9 mouse cellular contexts compared by ENCODE assay signal in genomic region chr7:131554341-131555180, GRCm38 (mm10). TPM values are rescaled to one million over a fixed set of nuclear protein-coding genes. Genes with fewer than 3 reads are reported as not detected.
DNase-seq lines count a peak whose midpoint lies in the region; ATAC-seq and TF ChIP-seq lines count a peak whose summit lies in the region.
"Had no signal": no experiment of that assay in that cellular context is flagged by ENCODE, and none has a peak within 500 bp of the region (broad histone marks: within the 10 kb centered on the region; RNA-seq: fewer than 3 reads in every experiment).

No protein-coding gene starts in this region.

- under 1% methylated on average over 45 of the region's 45 CpGs for WGBS in forebrain, embryonic 11.5 days
- under 1% methylated on average over 45 of the region's 45 CpGs for WGBS in limb, embryonic 12.5 days
- WGBS in small intestine, adult 2 months = 3% methylated on average over 45 of the region's 45 CpGs

- H3K36me3 ChIP-seq in forebrain, embryonic 11.5 days (ENCODE audit: control insufficient read depth, insufficient read depth, low read length) = no peaks in the 10 kb centered on the region
- H3K36me3 ChIP-seq in limb, embryonic 12.5 days = no peaks in the 10 kb centered on the region
- no peaks in the 10 kb centered on the region for H3K36me3 ChIP-seq in small intestine, adult 2 months (ENCODE audit: control insufficient read depth, insufficient read depth, low read length)

- H3K4me2 ChIP-seq in forebrain, embryonic 11.5 days (ENCODE audit: low read depth, low read length, severe bottlenecking) = peak overlapping the region; percentile 56
- peak overlapping the region; percentile 65 for H3K4me2 ChIP-seq in limb, embryonic 12.5 days

- no peak for ATAC-seq in CD4-positive, CD25-positive, alpha-beta regulatory T cell, adult 4 months
- peak; percentile 44 for ATAC-seq in forebrain, embryonic 11.5 days (replicated peaks; ENCODE audit: low FRiP score)
- ATAC-seq in limb, embryonic 12.5 days (ENCODE audit: insufficient number of reproducible peaks, insufficient read depth, low FRiP score, low TSS enrichment, low read depth) = 0 out of 2 replicates have a peak, but pooled peaks have one; percentile 26

- peak; percentile 23 for DNase-seq in CD4-positive, CD25-positive, alpha-beta regulatory T cell, adult 2 months (ENCODE audit: low read depth, low spot score)
- peak; percentile 80 for DNase-seq in 3134 (ENCODE audit: extremely low read depth, insufficient read length, low spot score)
- DNase-seq in forebrain, embryonic 11.5 days (ENCODE audit: low spot score) = peak; percentile 66
- no peak for DNase-seq in ovary, postnatal 10 days (ENCODE audit: low spot score)
- DNase-seq in layer of hippocampus, postnatal 36 days = no peak

- H3K27me3 ChIP-seq in forebrain, embryonic 11.5 days (ENCODE audit: control insufficient read depth, insufficient read depth, low read length) = peaks cover 94% of the 10 kb centered on the region
- peaks cover 92% of the 10 kb centered on the region for H3K27me3 ChIP-seq in limb, embryonic 12.5 days
- H3K27me3 ChIP-seq in small intestine, adult 2 months (ENCODE audit: control insufficient read depth, insufficient read depth, low read length) = peaks cover 85% of the 10 kb centered on the region

- H3K4me1 ChIP-seq in forebrain, embryonic 11.5 days (replicated peaks; ENCODE audit: control insufficient read depth, insufficient read depth, low read length) = peaks cover 17% of the 10 kb centered on the region
- H3K4me1 ChIP-seq in limb, embryonic 12.5 days (replicated peaks) = peaks cover 29% of the 10 kb centered on the region
- H3K4me1 ChIP-seq in small intestine, adult 2 months (ENCODE audit: control insufficient read depth, insufficient read depth, insufficient read length, low read length) = peaks cover 17% of the 10 kb centered on the region

- no peak for TF ChIP-seq POLR2A in small intestine, adult 2 months (IDR thresholded peaks at IDR 0.05; ENCODE audit: low read depth, low read length)

- no peak overlapping the region for H3K27ac ChIP-seq in forebrain, embryonic 11.5 days (ENCODE audit: low read depth, low read length)
- no peak overlapping the region for H3K27ac ChIP-seq in limb, embryonic 12.5 days
- no peak overlapping the region for H3K27ac ChIP-seq in small intestine, adult 2 months (ENCODE audit: insufficient read depth, low read depth, low read length)

- H3K4me3 ChIP-seq in forebrain, embryonic 11.5 days (ENCODE audit: low read depth, low read length) = peak overlapping the region; percentile 33
- peak overlapping the region; percentile 42 for H3K4me3 ChIP-seq in limb, embryonic 12.5 days (replicated peaks)
- peak overlapping the region; percentile 47 for H3K4me3 ChIP-seq in small intestine, adult 2 months (ENCODE audit: low read depth, low read length)

- no peaks in the 10 kb centered on the region for H3K9me3 ChIP-seq in forebrain, embryonic 11.5 days (ENCODE audit: control insufficient read depth, low read length)
- H3K9me3 ChIP-seq in limb, embryonic 12.5 days = no peaks in the 10 kb centered on the region

- TF ChIP-seq CTCF in small intestine, adult 2 months (IDR thresholded peaks at IDR 0.05; ENCODE audit: extremely low read depth, insufficient read length, insufficient replicate concordance, low read depth, low read length) = no peak

- no peak overlapping the region for H3K9ac ChIP-seq in forebrain, embryonic 11.5 days (ENCODE audit: low read length)
- H3K9ac ChIP-seq in limb, embryonic 12.5 days (replicated peaks) = no peak overlapping the region; the same call in 1 of the 2 replicates

RNA-seq across cellular contexts. Expression of gene Bub3, which starts 5.5 kb away (rescaled TPM):
- 100 to 1,000 TPM; 144 to 175 TPM for polyA plus RNA-seq in CD4-positive, CD25-positive, alpha-beta regulatory T cell, adult 4 months (2017; shearing (Covaris generic))
- 256 and 281 TPM in 2 replicates for polyA plus RNA-seq in forebrain, embryonic 11.5 days (2014; fragmentation: Nextera tagmentation; extraction: Ambion mirVana)
- 250 and 258 TPM in 2 replicates for polyA plus RNA-seq in limb, embryonic 12.5 days (2016; fragmentation: Nextera tagmentation; extraction: Ambion mirVana)
- polyA plus RNA-seq in small intestine, adult 2 months (2012; rRNA removed) = 16.5 and 30.5 TPM in 2 replicates
- 10 to 100 TPM; 57.4 to 61.9 TPM for total RNA-seq in layer of hippocampus, postnatal 36 days (2021)

RNA-seq across cellular contexts. Expression of gene Hmx2, which starts 6.0 kb away (rescaled TPM):
- polyA plus RNA-seq in CD4-positive, CD25-positive, alpha-beta regulatory T cell, adult 4 months (2017; shearing (Covaris generic)) = not detected
- 0.61 and 0.68 TPM in 2 replicates for polyA plus RNA-seq in forebrain, embryonic 11.5 days (2014; fragmentation: Nextera tagmentation; extraction: Ambion mirVana)
- polyA plus RNA-seq in limb, embryonic 12.5 days (2016; fragmentation: Nextera tagmentation; extraction: Ambion mirVana) = not detected in 2 replicates
- 0.52 and 1.2 TPM in 2 replicates for polyA plus RNA-seq in small intestine, adult 2 months (2012; rRNA removed)
- total RNA-seq in layer of hippocampus, postnatal 36 days (2021) = not detected
- total RNA-seq: heart, postnatal 36 days had no signal

RNA-seq across cellular contexts. Expression of gene Hmx3, which starts 11.9 kb away (rescaled TPM):
- polyA plus RNA-seq in CD4-positive, CD25-positive, alpha-beta regulatory T cell, adult 4 months (2017; shearing (Covaris generic)) = not detected
- 0.29 and 0.31 TPM in 2 replicates for polyA plus RNA-seq in forebrain, embryonic 11.5 days (2014; fragmentation: Nextera tagmentation; extraction: Ambion mirVana)
- polyA plus RNA-seq in limb, embryonic 12.5 days (2016; fragmentation: Nextera tagmentation; extraction: Ambion mirVana) = not detected in 2 replicates
- 2.4 and 4.6 TPM in 2 replicates for polyA plus RNA-seq in small intestine, adult 2 months (2012; rRNA removed)
- total RNA-seq in layer of hippocampus, postnatal 36 days (2021) = not detected
- total RNA-seq: heart, postnatal 36 days had no signal

Comparison
In these comparisons a context has a peak if more than half of its experiments do, and no peak if none do; other contexts are left out.
1. DNase-seq: peak in CD4-positive, CD25-positive, alpha-beta regulatory T cell, adult 2 months (single experiment), 3134 (single experiment) and forebrain, embryonic 11.5 days (single experiment); none in ovary, postnatal 10 days (single experiment) and layer of hippocampus, postnatal 36 days (0 of 2).
2. Peak in every context shown above with its lines, with median percentiles within 50 percentile points of each other: H3K4me3 ChIP-seq.